Mouse (Mus musculus) E14TG2a.4 (cell line): Measurements from ENCODE around the gene Specc1.

Experiments used
- CTCF ChIP-seq: conservative IDR thresholded peaks from 2 replicates; pipeline ENCODE4 v1.5.1; 2014; ENCODE audit warnings: low read length
- NANOG ChIP-seq: IDR thresholded peaks from 2 replicates; pipeline ENCODE4 v1.6.1; 2014; ENCODE audit warnings: borderline replicate concordance, low read length, mixed read lengths
- POU5F1 ChIP-seq: IDR thresholded peaks from 2 replicates; pipeline ENCODE4 v1.6.1; 2014; ENCODE audit warnings: low read length, borderline replicate concordance

- no peak for TF ChIP-seq CTCF
- TF ChIP-seq POU5F1, result no peak
- no peak for TF ChIP-seq NANOG
These were observed 284.2 kb downstream of the Specc1 start for GRCm38 (mm10) chr11:62240631-62241261.
